Mouse (Mus musculus) liver, embryonic 12.5 days (tissue): ENCODE measurements around the gene Tspan33. TPM values are rescaled to one million over a fixed set of nuclear protein-coding genes. Genes with fewer than 3 reads are reported as not detected.
"Not testable (repeated sequence)": the region's sequence is repeated elsewhere in the genome, so short reads cannot be mapped to it uniquely, and the experiment has no call there.

Experiments
- ATAC-seq: fragments of 200-750 bp; cut with Nextera tagmentation; 2 replicates; pipeline ENCODE4 v1.8.0; 2017; ENCODE audit warnings: moderate number of reproducible peaks, mild to moderate bottlenecking, moderate library complexity
- H3K27ac ChIP-seq: fragments of 300-500 bp; sonication (generic); 2 replicates; pipeline ENCODE4 v1.5.1; 2016; ENCODE audit warnings: mild to moderate bottlenecking
- H3K27me3 ChIP-seq: fragments of 300-500 bp; sonication (generic); replicated peaks from 2 replicates; pipeline ENCODE4 v1.6.1; 2016; ENCODE audit warnings: mild to moderate bottlenecking, moderate library complexity
- H3K36me3 ChIP-seq: fragments of 300-500 bp; sonication (generic); 2 replicates; pipeline ENCODE4 v1.6.1; 2016; ENCODE audit warnings: mild to moderate bottlenecking, moderate library complexity
- H3K4me1 ChIP-seq: fragments of 300-500 bp; sonication (generic); 2 replicates; pipeline ENCODE4 v1.6.1; 2016
- H3K4me2 ChIP-seq: fragments of 300-500 bp; sonication (generic); 2 replicates; pipeline ENCODE4 v1.6.1; 2016; ENCODE audit warnings: mild to moderate bottlenecking, moderate library complexity
- H3K4me3 ChIP-seq: fragments of 300-500 bp; sonication (generic); 2 replicates; pipeline ENCODE4 v1.5.1; 2016; ENCODE audit warnings: mild to moderate bottlenecking, moderate library complexity
- H3K9ac ChIP-seq: fragments of 300-500 bp; sonication (generic); 2 replicates; pipeline ENCODE4 v1.6.1; 2016; ENCODE audit warnings: mild to moderate bottlenecking, moderate library complexity
- H3K9me3 ChIP-seq: fragments of 300-500 bp; sonication (generic); replicated peaks from 2 replicates; pipeline ENCODE4 v1.6.1; 2016; ENCODE audit warnings: mild to moderate bottlenecking, moderate library complexity
- WGBS: fragments of 180-500 bp; shearing (Covaris S2); methylation state at CpG from one replicate; pipeline ENCODE4 v1.1.7; 2016; ENCODE audit not compliant: insufficient replicate concordance; 5-methylcytosine and 5-hydroxymethylcytosine counted together
- polyA plus RNA-seq: library from polyadenylated mRNA; unstranded; fragments of >200 nt; fragmentation: Nextera tagmentation; extraction: Ambion mirVana; gene quantifications from 2 replicates; pipeline ENCODE4 v1.2.1, GENCODE M21; 2016

Gene Tspan33
- polyA plus RNA-seq, 1 experiment from 2014 or later: 203 TPM

DNA sequence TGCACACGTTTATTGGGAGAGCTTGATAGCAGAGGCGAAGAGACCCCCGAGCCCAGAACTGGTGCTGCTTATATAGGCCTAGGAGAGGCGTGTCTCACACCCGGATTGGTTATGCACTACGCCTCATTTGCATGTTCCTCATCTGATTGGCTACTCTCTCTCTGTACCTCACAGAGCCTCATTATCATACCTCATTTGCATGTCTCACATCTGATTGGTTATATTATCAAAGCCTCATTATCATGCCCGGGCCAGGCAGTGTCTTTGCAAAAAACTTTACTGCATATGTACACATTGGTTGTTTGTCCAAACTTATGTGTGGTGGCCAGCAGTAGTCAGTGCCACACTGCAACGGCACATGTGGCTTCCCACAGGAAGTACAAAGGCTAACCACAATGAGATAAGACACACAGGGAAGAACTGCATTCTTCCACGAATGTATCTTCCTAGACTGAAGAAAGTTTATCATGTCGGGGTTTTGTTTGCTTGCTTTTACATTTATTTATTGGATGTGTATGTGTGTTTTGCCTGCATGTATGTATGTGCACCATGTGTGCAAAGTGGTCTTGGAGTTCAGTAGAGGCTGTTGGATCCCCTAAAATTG lies 14.0 kb upstream of the Tspan33 start:
- H3K9ac ChIP-seq, H3K4me2 ChIP-seq, H3K9me3 ChIP-seq, H3K4me3 ChIP-seq, H3K27ac ChIP-seq, ATAC-seq, H3K36me3 ChIP-seq: not testable (repeated sequence)
- WGBS: 53% methylated on average over 10 of the region's 10 CpGs
- Histone ChIP-seq H3K4me1 (peaks cover 16% of the 10 kb centered on the region; the same call in 1 of the 2 replicates), H3K27me3 (peaks cover 30% of the 10 kb centered on the region)

DNA sequence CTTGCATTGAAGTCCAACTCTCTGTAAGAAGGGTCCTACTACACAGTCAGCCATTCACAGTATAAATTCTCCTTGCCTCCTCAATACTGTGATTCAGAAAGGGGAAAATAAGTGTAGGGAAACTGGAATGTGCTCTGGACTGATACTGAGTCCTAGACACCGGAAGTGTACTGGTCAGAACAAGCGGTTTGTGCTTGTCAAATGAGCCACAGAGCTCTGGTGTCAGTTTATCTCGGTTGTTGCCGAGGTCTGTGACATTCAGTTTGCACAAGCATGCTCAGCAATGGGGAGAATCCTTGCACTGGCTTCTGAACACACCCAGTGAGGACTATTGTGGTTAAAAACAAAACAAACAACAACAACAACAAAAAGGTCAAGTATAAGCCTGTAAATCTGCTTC lies 12.2 kb upstream of the Tspan33 start:
- H3K4me2 ChIP-seq: no peak overlapping the region
- H3K27ac ChIP-seq: no peak overlapping the region
- peak; percentile 27; the same call in 1 of the 2 replicates for ATAC-seq
- peaks cover 16% of the 10 kb centered on the region; the same call in 1 of the 2 replicates for H3K4me1 ChIP-seq
- no peak overlapping the region for H3K9ac ChIP-seq
- no peaks in the 10 kb centered on the region for H3K9me3 ChIP-seq
- no peaks in the 10 kb centered on the region for H3K36me3 ChIP-seq
- H3K27me3 ChIP-seq: peaks cover 19% of the 10 kb centered on the region
- WGBS: 15% methylated on average over 4 of the region's 4 CpGs
- H3K4me3 ChIP-seq: no peak overlapping the region

DNA sequence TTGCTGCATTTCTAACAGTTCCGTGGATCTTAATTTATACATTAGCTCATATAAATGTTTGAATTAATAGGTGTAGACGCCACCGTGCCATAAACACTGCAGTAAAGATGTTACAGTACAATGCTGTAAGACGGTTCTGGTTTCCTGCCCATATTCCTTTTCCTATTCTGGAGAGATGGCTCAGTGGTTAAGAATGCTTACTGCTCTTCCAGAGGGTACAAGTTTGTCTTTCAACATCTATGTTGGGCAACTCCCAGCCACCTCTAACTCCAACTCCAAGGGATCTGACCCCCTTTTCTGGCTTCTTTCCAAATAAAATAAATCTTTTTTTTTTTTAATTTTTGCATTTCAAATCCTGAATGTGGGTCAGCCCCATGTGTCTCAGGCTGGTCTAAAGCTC lies 9.3 kb upstream of the Tspan33 start:
- ATAC-seq: no peak
- WGBS: 74% methylated on average over 4 of the region's 4 CpGs
- no peak overlapping the region for H3K27ac ChIP-seq

DNA sequence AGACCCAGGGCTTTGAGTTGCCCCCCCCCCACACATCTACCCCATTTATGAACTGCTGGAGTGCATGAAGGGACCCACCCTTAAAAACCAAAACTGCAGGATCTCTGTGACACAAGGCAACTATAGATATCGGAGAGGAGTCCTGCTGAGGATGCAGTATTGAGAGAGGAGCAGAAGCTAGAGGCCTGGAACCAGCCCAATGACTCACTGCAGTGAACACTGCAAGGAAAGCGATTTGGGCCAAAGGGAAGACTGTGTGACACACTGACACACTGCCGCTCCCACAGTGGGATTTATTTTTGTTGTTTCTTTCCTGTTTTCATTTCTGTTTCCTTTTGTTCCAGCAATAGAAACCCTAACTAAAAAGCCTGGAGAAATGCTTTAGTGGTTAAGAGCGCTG lies 8.1 kb upstream of the Tspan33 start:
- Histone ChIP-seq H3K36me3 (no peaks in the 10 kb centered on the region), H3K4me1 (0 out of 2 replicates have a peak, but pooled peaks cover 11% of the 10 kb centered on the region), H3K9me3 (no peaks in the 10 kb centered on the region), H3K9ac (no peak overlapping the region), H3K27ac (no peak overlapping the region), H3K4me3 (no peak overlapping the region), H3K27me3 (peaks cover 44% of the 10 kb centered on the region), H3K4me2 (no peak overlapping the region)
- no peak for ATAC-seq
- 70% methylated on average over 4 of the region's 4 CpGs for WGBS

More for the DNA sequence above, 9.3 kb upstream of the Tspan33 start:
- peaks cover 32% of the 10 kb centered on the region for H3K27me3 ChIP-seq
- H3K4me3 ChIP-seq: no peak overlapping the region
- H3K9me3 ChIP-seq: no peaks in the 10 kb centered on the region
- no peak overlapping the region for H3K9ac ChIP-seq
- no peak overlapping the region for H3K4me2 ChIP-seq
- no peaks in the 10 kb centered on the region for H3K36me3 ChIP-seq
- peaks cover 16% of the 10 kb centered on the region; the same call in 1 of the 2 replicates for H3K4me1 ChIP-seq

DNA sequence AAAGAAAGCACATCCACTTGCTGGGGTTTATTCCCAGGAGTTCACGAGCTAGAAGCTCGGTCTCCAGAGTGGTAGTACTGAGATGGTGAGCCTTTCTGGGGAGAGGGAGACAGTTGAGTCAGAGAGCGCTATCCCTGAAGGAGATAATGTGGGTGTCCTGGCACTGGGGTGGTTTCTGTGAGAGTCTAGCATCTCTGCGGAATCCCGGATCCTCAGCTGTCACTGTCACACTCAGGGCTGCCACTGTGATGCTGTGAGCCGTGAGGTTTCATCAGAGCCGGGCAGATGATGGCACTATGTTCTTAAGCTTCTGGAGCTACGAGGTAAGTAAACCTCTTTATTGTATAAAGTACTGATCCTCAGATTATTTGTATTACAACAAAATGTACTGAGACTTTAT lies 4.6 kb upstream of the Tspan33 start:
- no peak overlapping the region for H3K4me3 ChIP-seq
- H3K36me3 ChIP-seq: no peaks in the 10 kb centered on the region
- no peak overlapping the region for H3K27ac ChIP-seq
- peaks cover 56% of the 10 kb centered on the region for H3K27me3 ChIP-seq
- peaks cover 12% of the 10 kb centered on the region for H3K4me1 ChIP-seq
- H3K4me2 ChIP-seq: no peak overlapping the region
- ATAC-seq: no peak
- WGBS: 61% methylated on average over 8 of the region's 8 CpGs
- no peak overlapping the region for H3K9ac ChIP-seq
- H3K9me3 ChIP-seq: no peaks in the 10 kb centered on the region

DNA sequence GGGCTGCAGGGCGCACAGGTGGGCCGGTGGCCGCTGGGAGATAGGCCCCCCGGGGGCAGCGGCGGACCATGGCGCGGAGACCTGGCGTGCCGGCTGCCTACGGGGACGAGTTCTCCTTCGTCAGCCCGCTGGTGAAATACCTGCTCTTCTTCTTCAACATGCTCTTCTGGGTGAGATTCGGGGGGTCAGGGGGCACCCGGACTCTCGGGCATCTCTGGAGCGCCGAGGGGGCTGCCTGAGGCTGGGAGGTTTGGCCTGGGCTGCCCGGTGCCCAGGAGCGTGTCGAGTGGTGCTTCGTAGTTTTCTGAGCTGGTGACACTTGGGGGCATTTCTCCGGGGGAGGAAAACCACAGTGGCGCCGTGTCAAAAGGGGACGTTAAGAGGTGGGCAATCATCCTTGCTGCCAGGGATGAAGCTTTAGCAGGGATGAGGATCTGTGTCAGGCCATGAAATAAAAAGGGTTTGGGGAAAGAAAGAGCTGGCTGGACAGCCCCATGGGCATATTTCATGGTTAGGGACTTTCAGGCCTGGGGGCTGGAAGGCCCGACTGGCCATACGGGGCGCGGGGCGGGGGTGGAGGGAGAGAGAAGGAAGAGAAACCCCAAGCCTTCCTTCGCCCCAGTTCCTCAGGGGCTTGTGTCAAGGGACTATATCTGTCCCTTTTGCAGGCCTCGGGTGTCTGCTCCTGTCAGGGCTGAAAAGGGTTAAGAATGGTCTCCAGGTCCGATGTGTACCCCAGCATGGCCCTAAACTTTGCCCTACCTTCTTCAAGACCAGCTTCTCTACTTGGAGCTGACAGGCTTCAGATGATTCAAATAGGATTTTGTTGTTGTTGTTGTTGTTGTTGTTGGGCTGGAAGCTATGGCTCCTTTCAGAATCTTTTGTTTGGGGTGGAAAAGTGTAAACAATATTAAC lies 610 bp downstream of the Tspan33 start:
- no peak for ATAC-seq
- WGBS: 3% methylated on average over 35 of the region's 35 CpGs
- peaks cover 54% of the 10 kb centered on the region for H3K4me1 ChIP-seq

DNA sequence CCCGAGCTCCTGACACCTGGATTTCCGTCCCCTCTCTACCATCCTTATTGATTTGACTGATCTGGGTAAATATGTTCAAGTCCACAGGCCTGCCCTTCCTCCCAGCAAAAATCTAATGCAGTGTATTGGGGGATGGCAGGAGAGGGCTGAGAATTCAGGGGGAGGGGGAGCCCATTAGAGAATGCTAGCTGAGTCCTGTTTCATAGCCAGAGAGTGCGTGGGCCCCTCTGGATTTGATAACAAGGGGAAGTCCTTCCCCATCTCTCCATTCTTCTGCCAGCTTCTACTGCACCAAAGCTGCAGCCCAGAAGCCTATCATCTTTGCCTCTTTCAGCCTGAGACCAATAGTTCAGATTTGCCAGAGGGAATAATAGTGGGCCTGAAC lies 1.3 kb downstream of the Tspan33 start:
- Histone ChIP-seq H3K9ac (peak overlapping the region; percentile 100), H3K4me3 (peak overlapping the region; percentile 97), H3K9me3 (no peaks in the 10 kb centered on the region), H3K27me3 (peaks cover 32% of the 10 kb centered on the region), H3K4me1 (peaks cover 57% of the 10 kb centered on the region), H3K4me2 (peak overlapping the region; percentile 89), H3K27ac (peak overlapping the region; percentile 98), H3K36me3 (peaks cover 27% of the 10 kb centered on the region)
- ATAC-seq: no peak
- 26% methylated on average over 3 of the region's 3 CpGs for WGBS

More for the DNA sequence above, 610 bp downstream of the Tspan33 start:
- Histone ChIP-seq H3K36me3 (peaks cover 26% of the 10 kb centered on the region), H3K9ac (peak overlapping the region; percentile 100), H3K27ac (peak overlapping the region; percentile 98), H3K27me3 (peaks cover 38% of the 10 kb centered on the region), H3K4me2 (peak overlapping the region; percentile 89), H3K9me3 (no peaks in the 10 kb centered on the region), H3K4me3 (peak overlapping the region; percentile 97)

DNA sequence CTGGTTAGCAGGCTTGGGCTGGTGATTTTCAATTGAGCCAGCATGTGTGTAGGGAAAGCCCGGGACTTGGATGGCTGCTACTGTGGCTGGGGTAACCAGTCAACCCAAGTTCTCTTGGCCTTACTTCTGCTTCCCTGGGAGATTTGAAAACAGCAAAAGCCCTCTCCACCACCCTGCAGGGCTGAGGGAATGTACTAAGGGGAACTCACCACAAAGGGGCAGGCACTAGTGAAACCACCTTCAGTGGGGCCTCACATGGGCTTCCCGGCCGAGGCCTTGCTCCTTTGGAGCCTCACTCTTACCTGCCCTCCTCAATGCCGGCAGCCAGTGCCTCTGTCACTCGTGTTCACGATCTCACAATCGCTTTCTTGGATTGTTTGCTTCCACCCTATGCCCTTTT lies 2.0 kb downstream of the Tspan33 start:
- Histone ChIP-seq H3K36me3 (peaks cover 32% of the 10 kb centered on the region), H3K27ac (peak overlapping the region; percentile 98), H3K4me3 (peak overlapping the region; percentile 97), H3K9ac (peak overlapping the region; percentile 100), H3K4me2 (peak overlapping the region; percentile 89), H3K9me3 (no peaks in the 10 kb centered on the region), H3K4me1 (peaks cover 64% of the 10 kb centered on the region), H3K27me3 (peaks cover 25% of the 10 kb centered on the region)
- WGBS: 30% methylated on average over 7 of the region's 7 CpGs
- no peak for ATAC-seq

DNA sequence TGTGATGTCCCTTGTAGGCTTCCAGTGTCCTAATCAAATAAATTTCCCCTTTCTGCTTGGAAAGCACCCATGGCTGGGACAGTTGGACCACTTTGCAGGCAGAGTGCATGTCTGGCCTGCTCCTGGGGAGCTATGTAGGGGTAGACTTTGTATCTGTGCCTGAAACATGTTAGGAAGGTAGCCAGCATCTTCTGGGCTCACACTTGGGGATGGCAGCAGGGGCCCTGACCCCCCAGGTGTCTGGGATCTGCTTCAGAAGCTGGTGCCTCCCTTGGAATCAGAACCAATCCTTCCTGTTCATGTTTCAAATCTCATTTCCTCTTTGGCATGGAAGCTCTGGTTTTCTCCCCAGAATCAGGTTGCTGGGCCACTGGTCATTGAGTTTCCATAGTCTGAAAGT lies 3.1 kb downstream of the Tspan33 start:
- Histone ChIP-seq H3K4me2 (peak overlapping the region; percentile 89), H3K36me3 (peaks cover 40% of the 10 kb centered on the region), H3K9me3 (no peaks in the 10 kb centered on the region), H3K9ac (peak overlapping the region; percentile 100), H3K27me3 (peaks cover 14% of the 10 kb centered on the region), H3K27ac (peak overlapping the region; percentile 98), H3K4me1 (peaks cover 74% of the 10 kb centered on the region), H3K4me3 (peak overlapping the region; percentile 97)
- no peak for ATAC-seq

DNA sequence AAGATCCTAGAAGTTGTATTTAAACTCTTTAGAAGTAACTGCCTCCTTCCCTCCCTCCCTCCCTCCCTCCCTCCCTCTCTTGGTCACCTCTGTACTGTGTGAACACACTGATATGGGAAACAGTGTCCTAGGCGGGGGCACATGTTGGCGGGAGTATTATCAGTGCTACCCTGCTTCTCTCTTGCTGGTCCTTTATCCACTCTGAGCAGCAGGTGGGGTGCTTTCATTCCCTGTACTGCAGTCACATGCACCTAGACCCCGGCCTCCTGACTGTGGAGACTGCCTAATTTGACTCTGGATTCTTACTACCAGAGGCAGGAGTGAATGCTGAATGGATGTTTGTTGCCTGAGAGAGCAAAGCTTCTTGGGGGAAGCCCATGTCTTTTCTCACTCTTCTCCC lies 3.5 kb downstream of the Tspan33 start:
- Histone ChIP-seq H3K27me3 (peaks cover 10% of the 10 kb centered on the region), H3K4me2 (peak overlapping the region; percentile 89), H3K27ac (peak overlapping the region; percentile 98), H3K9ac (peak overlapping the region; percentile 100), H3K9me3 (no peaks in the 10 kb centered on the region), H3K36me3 (peaks cover 44% of the 10 kb centered on the region), H3K4me1 (peaks cover 78% of the 10 kb centered on the region), H3K4me3 (peak overlapping the region; percentile 97)
- 7% methylated on average over 3 of the region's 3 CpGs for WGBS
- ATAC-seq: peak; percentile 83

DNA sequence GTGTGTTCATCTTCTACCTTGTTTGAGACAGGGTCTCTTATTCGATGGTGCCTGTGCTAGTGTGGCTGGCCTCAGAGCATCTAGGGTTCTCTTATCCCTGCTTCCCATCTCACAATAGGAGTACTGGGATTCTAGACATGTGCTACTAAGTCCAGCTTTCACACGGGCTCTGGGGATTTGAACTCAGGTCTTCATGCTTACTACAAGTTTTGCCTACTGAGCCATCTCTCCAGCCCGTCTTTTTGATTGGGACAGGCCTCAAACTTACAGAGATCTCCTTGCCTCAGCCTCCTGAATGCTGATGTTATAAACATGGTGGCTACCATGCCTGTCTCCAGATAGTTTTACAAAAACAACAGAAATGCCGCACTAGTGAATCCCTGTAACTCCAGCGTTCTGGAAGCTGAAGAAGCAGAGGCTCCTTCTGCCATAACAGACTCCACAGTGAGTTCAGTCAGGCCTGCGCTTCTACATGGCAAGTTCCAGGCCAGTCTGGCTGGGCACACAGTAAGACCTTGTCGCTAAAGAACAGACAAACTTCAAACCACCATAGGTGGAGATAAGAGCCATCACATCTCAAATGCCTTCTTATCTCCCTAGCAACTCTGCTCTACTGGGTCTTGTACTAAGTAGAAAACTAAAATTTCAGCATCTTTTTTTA lies 5.2 kb downstream of the Tspan33 start:
- Histone ChIP-seq H3K27me3 (no peaks in the 10 kb centered on the region), H3K4me1 (peaks cover 82% of the 10 kb centered on the region), H3K27ac (peak overlapping the region; percentile 98), H3K4me3 (peak overlapping the region; percentile 97), H3K36me3 (peaks cover 59% of the 10 kb centered on the region), H3K4me2 (peak overlapping the region; percentile 89), H3K9me3 (no peaks in the 10 kb centered on the region), H3K9ac (peak overlapping the region; percentile 100)
- 38% methylated on average over 7 of the region's 7 CpGs for WGBS
- peak; percentile 55 for ATAC-seq

DNA sequence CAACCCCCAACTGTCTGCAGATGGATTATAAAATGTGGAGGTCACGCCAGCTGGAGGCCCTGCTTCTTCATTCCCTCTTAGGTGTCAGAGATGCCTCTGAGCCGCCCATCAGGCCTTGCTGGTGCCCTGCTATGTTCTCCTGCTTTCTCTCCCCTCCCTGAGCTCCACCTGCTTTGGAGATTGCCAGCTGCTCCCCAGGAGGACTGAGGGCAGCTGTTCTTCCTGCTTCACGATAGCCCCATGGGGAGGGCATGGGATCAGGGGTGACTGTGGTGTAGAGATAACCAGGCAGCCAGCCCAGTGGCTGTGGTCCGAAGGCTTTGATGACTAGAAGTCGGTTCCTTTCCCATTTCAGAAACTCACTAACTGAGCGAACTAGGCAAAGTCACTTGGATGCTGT lies 7.0 kb downstream of the Tspan33 start:
- peaks cover 92% of the 10 kb centered on the region for H3K4me1 ChIP-seq
- H3K9me3 ChIP-seq: no peaks in the 10 kb centered on the region
- H3K9ac ChIP-seq: peak overlapping the region; percentile 78
- WGBS: 14% methylated on average over 6 of the region's 6 CpGs
- H3K36me3 ChIP-seq: peaks cover 71% of the 10 kb centered on the region
- H3K4me2 ChIP-seq: peak overlapping the region; percentile 73
- H3K4me3 ChIP-seq: peak overlapping the region; percentile 48
- no peaks in the 10 kb centered on the region for H3K27me3 ChIP-seq
- peak; percentile 89 for ATAC-seq
- H3K27ac ChIP-seq: peak overlapping the region; percentile 99
